Mouse (Mus musculus) stomach, embryonic 14.5 days (tissue): ENCODE measurements around the gene Phf2. TPM values are rescaled to one million over a fixed set of nuclear protein-coding genes. Genes with fewer than 3 reads are reported as not detected.

ENCODE experiments used
- ATAC-seq: fragments of 200-750 bp; cut with Nextera tagmentation; 2 replicates; pipeline ENCODE4 v1.8.0; 2017; ENCODE audit warnings: low read depth, moderate TSS enrichment; ENCODE audit not compliant: insufficient number of reproducible peaks, insufficient read depth, low FRiP score
- H3K27ac ChIP-seq: fragments of 300-500 bp; sonication (generic); 2 replicates; pipeline ENCODE4 v1.5.1; 2014; ENCODE audit warnings: mild to moderate bottlenecking, low read length, moderate library complexity, mixed read lengths
- H3K27me3 ChIP-seq: fragments of 300-500 bp; sonication (generic); 2 replicates; pipeline ENCODE4 v1.6.1; 2014; ENCODE audit warnings: low read length, control low read depth, mixed read lengths; ENCODE audit not compliant: control insufficient read depth, insufficient read depth
- H3K36me3 ChIP-seq: fragments of 300-500 bp; sonication (generic); 2 replicates; pipeline ENCODE4 v1.6.1; 2014; ENCODE audit warnings: mild to moderate bottlenecking, control low read depth, low read length, moderate library complexity, mixed read lengths; ENCODE audit not compliant: control insufficient read depth, insufficient read depth
- H3K4me1 ChIP-seq: fragments of 300-500 bp; sonication (generic); 2 replicates; pipeline ENCODE4 v1.6.1; 2014; ENCODE audit warnings: low read length, control low read depth, mixed read lengths; ENCODE audit not compliant: control insufficient read depth, insufficient read depth
- H3K4me2 ChIP-seq: fragments of 300-500 bp; sonication (generic); replicated peaks from 2 replicates; pipeline ENCODE4 v1.6.1; 2014; ENCODE audit warnings: low read depth, low read length, control low read depth
- H3K4me3 ChIP-seq: fragments of 300-500 bp; sonication (generic); 2 replicates; pipeline ENCODE4 v1.5.1; 2014; ENCODE audit warnings: low read depth, low read length, control low read depth
- H3K9ac ChIP-seq: fragments of 300-500 bp; sonication (generic); replicated peaks from 2 replicates; pipeline ENCODE4 v1.6.1; 2014; ENCODE audit warnings: low read depth, mild to moderate bottlenecking, control low read depth, low read length, moderate library complexity, mixed read lengths
- H3K9me3 ChIP-seq: fragments of 300-500 bp; sonication (generic); 2 replicates; pipeline ENCODE4 v1.6.1; 2016; ENCODE audit warnings: low read depth, low read length, control low read depth; ENCODE audit not compliant: control insufficient read depth
- WGBS: fragments of 180-500 bp; shearing (Covaris S2); extraction: QIAGEN DNeasy Blood & Tissue Kit; methylation state at CpG from one replicate; pipeline ENCODE4 v1.1.7; 2014; 5-methylcytosine and 5-hydroxymethylcytosine counted together
- polyA plus RNA-seq: library from polyadenylated mRNA; unstranded; fragments of >200 nt; fragmentation: Nextera tagmentation; extraction: Ambion mirVana; gene quantifications from 2 replicates; pipeline ENCODE4 v1.2.1, GENCODE M21; 2014

Phf2 gene
- polyA plus RNA-seq = 11.6 and 12.7 TPM in 2 replicates

DNA sequence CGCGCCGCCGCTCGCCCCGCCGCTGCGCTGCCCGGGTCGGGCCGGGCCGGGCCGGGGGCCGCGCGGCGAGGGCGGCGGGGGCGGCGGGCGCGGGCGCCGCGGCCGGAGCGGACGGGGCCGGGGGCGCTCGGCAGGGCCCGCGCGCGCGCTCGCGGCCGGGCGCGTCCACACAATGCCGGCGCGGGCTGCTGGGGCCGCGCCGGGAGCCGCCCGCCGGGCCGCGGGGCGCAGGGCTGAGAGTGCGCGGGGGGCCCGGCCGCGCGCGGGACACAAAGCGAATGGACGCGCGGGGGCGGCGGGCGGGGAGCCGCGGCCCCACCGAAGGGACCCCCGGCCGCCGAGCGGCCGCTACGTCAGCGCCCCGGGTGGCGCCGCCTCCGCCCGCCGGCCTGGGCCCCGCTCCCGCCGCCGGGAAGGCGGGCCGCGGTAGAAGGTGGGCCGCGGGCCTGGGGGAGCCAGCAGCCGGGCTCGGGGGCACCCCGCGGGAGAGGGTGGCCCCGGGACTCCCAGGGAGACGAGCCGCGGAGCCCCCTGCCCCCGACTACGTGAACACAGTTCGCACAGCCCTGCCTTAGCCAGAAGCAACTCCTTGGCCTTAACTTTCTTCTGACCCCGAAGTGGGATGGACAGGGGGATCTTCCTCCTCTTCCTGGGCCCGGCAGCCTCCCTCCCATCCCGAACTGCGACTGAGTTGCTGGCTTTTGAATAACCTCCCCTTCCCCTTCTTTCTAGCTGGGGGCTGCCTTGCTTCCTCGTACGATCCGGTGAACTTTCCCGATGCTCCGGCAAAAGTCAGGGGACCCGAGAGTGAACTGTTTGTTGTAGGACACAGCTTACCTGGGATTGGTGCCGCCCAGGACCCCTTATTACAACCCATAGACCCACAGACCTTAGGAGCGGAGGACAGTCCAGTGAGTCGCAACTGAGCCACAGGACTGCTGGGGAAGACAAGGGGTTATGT lies at the start of gene Phf2:
Phf2 (minus strand) TSS at position 349 of the 961 bp plus-strand sequence.
- peaks cover 33% of the 10 kb centered on the region for H3K4me1 ChIP-seq
- H3K36me3 ChIP-seq = no peaks in the 10 kb centered on the region
- peak; percentile 40; the same call in 1 of the 2 replicates for ATAC-seq
- peak within 1 kb of the TSS; percentile 97 for H3K9ac ChIP-seq
- peak within 1 kb of the TSS; percentile 94 for H3K27ac ChIP-seq
- WGBS = under 1% methylated on average over 42 of the region's 117 CpGs
- no peaks in the 10 kb centered on the region for H3K27me3 ChIP-seq
- peak within 1 kb of the TSS; percentile 89 for H3K4me2 ChIP-seq
- no peaks in the 10 kb centered on the region for H3K9me3 ChIP-seq
- H3K4me3 ChIP-seq = peak within 1 kb of the TSS; percentile 82

DNA sequence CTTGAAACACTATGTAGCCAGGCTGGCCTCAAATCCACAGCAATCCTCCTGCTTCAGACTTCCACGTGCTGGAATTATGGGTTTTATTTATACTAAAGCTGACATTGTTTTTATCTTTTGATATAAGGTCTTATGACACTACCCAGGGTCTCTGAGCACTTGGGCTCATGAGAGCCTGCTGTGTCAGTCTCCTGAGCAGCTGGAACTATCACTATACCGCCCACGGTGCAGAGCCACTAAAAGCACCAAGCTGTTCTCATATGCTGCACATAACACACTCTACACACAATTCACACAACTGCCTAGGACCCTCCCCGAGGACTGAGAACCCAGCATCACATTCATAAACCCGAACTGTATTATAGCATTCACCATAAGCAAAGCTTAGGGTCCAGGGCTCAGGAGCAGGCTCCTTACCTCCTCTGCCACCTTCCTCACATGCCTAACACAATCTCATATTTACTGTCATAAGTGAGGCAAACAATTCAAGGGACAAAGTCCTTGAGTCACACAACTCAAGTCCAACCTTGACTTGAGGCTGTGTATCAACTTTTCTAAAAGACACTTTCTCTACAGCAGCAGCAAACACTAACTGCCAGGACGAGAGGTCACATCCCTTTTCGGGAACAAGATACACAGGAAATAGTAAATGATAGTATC lies 49.0 kb upstream of the Phf2 start:
- H3K4me2 ChIP-seq = no peak overlapping the region
- H3K36me3 ChIP-seq = peaks cover 48% of the 10 kb centered on the region
- H3K9me3 ChIP-seq = no peaks in the 10 kb centered on the region
- no peak overlapping the region for H3K27ac ChIP-seq
- H3K4me3 ChIP-seq = no peak overlapping the region
- H3K9ac ChIP-seq = no peak overlapping the region
- H3K4me1 ChIP-seq = no peaks in the 10 kb centered on the region
- no peaks in the 10 kb centered on the region for H3K27me3 ChIP-seq
- ATAC-seq = no peak
- 71% methylated on average over 7 of the region's 7 CpGs for WGBS

DNA sequence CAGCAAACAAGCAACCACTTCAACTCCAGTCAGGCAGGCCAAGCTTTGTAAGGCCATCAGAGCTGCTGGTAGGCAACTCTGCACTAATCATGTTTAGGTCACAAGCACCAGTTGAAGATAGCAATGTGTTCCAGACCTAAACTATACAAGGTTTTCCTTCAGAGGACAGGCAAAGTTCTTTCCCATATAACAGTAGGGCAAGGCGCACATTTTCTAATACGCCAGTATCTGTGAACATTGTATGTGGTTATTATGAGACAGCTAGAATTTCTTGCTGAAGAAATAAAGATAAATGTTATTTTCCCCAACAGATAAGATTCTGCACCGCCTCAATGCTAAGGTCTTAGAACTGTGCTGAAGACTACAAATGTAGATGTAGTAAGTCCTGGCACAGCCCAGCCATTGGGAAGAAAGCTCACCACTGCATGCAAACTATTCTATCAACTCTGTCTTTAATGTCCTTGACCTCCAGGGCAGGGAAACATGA lies 46.2 kb upstream of the Phf2 start:
- no peaks in the 10 kb centered on the region for H3K27me3 ChIP-seq
- H3K36me3 ChIP-seq = peaks cover 69% of the 10 kb centered on the region
- no peaks in the 10 kb centered on the region for H3K9me3 ChIP-seq
- H3K4me3 ChIP-seq = no peak overlapping the region
- no peak overlapping the region for H3K27ac ChIP-seq
- WGBS = 94% methylated on average over 3 of the region's 3 CpGs
- H3K9ac ChIP-seq = no peak overlapping the region
- H3K4me1 ChIP-seq = no peaks in the 10 kb centered on the region
- ATAC-seq = no peak
- no peak overlapping the region for H3K4me2 ChIP-seq

DNA sequence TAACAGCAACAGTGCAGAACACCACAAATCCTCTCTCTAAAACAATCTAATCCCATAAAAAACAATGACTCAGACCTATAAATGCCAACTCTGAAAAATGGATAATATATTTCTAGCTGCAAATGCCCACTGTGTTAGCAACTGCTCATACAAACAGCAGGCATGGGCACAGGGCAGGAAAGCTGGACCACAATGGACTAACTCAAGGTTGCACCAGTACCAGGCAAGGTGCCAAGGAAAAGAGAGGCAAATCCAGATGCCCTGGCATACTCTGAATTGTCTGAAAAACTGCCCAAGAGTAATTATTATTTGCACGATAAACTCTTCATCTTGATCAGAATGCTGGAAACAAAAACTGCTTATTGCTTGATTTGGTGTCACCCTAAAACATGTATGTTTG lies 42.8 kb upstream of the Phf2 start:
- ATAC-seq = no peak
- H3K36me3 ChIP-seq = peaks cover 59% of the 10 kb centered on the region
- H3K4me1 ChIP-seq = no peaks in the 10 kb centered on the region
- H3K4me3 ChIP-seq = no peak overlapping the region
- no peaks in the 10 kb centered on the region for H3K27me3 ChIP-seq
- 87% methylated on average over 1 of the region's 1 CpGs for WGBS
- no peak overlapping the region for H3K9ac ChIP-seq
- no peak overlapping the region for H3K4me2 ChIP-seq
- H3K9me3 ChIP-seq = no peaks in the 10 kb centered on the region
- no peak overlapping the region for H3K27ac ChIP-seq

GRCm38 (mm10) chr13:48913141-48913540 lies 42.2 kb upstream of the Phf2 start:
- H3K4me1 ChIP-seq = no peaks in the 10 kb centered on the region
- no peak overlapping the region for H3K4me2 ChIP-seq
- peaks cover 60% of the 10 kb centered on the region for H3K36me3 ChIP-seq
- H3K27ac ChIP-seq = no peak overlapping the region
- no peak for ATAC-seq
- H3K9ac ChIP-seq = no peak overlapping the region
- H3K4me3 ChIP-seq = no peak overlapping the region
- no peaks in the 10 kb centered on the region for H3K27me3 ChIP-seq
- 87% methylated on average over 3 of the region's 3 CpGs for WGBS
- H3K9me3 ChIP-seq = no peaks in the 10 kb centered on the region

DNA sequence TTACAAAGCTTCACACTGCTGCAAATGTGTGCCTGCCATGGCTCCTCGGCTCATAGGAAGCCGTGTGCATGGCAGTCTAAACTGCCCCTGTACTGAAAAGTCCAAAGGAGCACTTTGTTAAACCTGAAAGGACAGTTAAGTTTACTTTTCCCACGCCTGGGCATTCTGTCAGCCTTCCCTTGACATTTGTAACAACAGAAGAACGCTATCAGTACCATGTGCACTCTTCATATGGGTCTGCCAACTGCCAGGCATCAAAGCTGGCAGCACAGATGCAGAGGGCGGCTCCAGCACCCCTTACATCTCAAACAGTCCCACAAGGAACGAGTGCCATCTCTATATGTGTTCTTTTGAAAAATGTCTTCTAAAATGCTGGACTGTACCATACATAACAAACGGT lies 40.5 kb upstream of the Phf2 start:
- WGBS = 77% methylated on average over 7 of the region's 7 CpGs
- no peaks in the 10 kb centered on the region for H3K9me3 ChIP-seq
- H3K27me3 ChIP-seq = no peaks in the 10 kb centered on the region
- ATAC-seq = no peak
- no peak overlapping the region for H3K4me3 ChIP-seq
- no peak overlapping the region for H3K27ac ChIP-seq
- H3K4me1 ChIP-seq = no peaks in the 10 kb centered on the region
- peaks cover 61% of the 10 kb centered on the region for H3K36me3 ChIP-seq
- no peak overlapping the region for H3K9ac ChIP-seq
- no peak overlapping the region for H3K4me2 ChIP-seq

GRCm38 (mm10) chr13:48905458-48905857 lies 34.5 kb upstream of the Phf2 start:
- no peak overlapping the region for H3K9ac ChIP-seq
- peaks cover 54% of the 10 kb centered on the region for H3K36me3 ChIP-seq
- no peak overlapping the region for H3K4me3 ChIP-seq
- no peaks in the 10 kb centered on the region for H3K27me3 ChIP-seq
- no peaks in the 10 kb centered on the region for H3K4me1 ChIP-seq
- 89% methylated on average over 2 of the region's 2 CpGs for WGBS
- H3K9me3 ChIP-seq = no peaks in the 10 kb centered on the region
- H3K4me2 ChIP-seq = no peak overlapping the region
- no peak overlapping the region for H3K27ac ChIP-seq
- no peak for ATAC-seq

DNA sequence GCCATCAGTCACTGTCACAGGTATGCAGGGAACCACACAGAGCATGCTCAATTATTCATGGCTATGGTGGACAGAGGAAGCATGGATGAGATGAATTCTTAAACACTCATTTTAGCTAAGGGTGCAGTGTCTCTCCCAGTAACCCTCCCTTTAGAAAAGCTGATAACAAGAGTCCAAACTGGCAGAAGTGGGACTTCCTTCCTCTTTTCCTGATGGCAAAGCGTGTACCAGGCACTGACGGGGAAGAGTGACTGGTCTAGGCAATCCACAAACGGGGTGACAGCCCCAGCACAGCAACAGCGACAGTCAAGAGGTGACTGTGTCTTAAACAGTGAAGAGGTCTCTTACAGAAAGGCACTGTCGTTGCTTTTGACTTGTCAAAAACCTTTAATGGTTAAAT lies 24.5 kb upstream of the Phf2 start:
- Histone ChIP-seq H3K9me3 (no peaks in the 10 kb centered on the region), H3K27me3 (no peaks in the 10 kb centered on the region), H3K9ac (no peak overlapping the region), H3K4me1 (no peaks in the 10 kb centered on the region), H3K4me2 (no peak overlapping the region), H3K27ac (no peak overlapping the region), H3K36me3 (peaks cover 62% of the 10 kb centered on the region), H3K4me3 (no peak overlapping the region)
- WGBS = 90% methylated on average over 5 of the region's 5 CpGs
- ATAC-seq = no peak
